Mouse (Mus musculus) layer of hippocampus, adult 11-12 months (tissue): Measurements from ENCODE around the gene Rffl.

Source experiments
- DNase-seq: peaks from one replicate; pipeline ENCODE4 v3.0.0; 2022; ENCODE audit warnings: low spot score

The Rffl gene

DNA sequence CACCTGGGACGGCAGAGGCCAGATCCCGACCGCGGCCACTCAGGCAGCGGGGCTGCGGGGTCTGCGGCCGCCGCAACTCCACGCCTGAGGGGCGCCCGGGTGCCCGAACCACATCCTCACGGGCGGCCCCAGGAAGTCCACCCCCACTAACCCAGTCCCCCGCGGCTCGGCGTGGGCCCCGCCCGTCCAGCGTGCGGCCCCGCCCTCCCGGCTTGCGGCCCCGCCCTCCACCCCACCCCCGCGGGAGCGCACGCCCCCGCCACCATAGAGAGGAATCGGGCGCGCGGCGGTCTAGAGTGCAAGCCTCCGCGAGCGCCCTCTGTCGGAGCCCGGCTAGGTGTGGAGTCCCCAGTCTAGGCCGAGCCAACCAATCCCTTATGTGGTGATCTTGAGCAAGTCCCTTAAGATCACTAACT, at the start of gene Rffl:
TSS of gene Rffl (minus strand) at position 180 of the 416 bp plus-strand sequence.
- peak; percentile 96 for DNase-seq

DNA sequence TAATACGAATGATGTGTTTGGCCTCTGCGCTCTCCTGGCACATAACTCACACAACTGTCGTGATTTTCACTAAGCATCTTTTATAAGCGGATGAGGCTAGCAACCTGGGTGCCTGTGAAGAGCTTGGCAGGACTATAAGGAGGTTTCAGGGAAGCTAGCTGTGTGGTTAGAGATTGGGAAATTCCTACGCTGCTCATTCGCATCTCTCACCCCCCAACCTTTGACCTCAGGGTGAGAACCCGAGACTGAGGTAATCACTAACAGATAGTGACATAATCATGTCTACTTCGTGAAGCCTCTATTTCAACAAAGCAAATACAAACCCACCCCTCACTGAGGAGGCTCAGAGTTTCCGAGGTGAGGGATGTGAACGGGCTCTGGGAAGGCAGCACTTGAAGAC, 49.8 kb upstream of the Rffl start:
- no peak for DNase-seq

- DNase-seq, result peak; percentile 58
Measured at GRCm38 (mm10) chr11:82914711-82915352, 43.8 kb upstream of the Rffl start.

DNA sequence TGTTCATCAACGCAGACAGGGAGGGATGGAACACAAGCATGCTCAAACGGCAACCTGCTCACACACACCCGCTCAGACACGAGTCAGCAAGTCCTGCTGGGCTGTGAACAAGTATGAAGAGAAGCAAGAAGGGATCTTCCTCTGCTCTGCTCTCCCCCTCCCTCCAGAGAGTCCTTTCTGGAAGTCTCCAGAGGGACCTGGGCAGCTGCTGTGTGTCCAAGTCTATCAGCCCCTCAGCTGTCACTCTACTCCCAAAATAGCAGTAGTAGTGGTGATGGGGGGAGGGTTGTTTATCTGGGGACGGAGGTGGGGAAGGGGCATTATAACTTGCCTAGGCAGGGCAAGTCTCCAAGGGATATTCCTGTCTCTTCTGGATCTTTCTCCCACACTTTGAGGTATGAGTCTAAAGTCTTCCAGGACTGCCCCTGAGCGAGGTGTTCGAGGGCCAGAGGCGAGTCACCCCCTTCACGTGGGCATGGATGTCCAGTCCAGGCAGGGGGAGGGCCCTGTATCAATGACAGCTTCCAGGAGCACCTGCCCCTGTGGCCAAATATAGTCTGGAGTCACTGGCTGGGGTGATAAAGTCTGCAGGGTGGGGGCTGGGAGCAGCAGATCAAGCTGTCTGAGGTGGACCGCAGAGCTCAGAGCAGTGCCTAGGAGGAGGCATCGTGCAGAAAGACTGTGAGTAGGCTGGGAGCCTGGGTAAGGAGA, 39.8 kb upstream of the Rffl start:
- DNase-seq, result no peak

DNA sequence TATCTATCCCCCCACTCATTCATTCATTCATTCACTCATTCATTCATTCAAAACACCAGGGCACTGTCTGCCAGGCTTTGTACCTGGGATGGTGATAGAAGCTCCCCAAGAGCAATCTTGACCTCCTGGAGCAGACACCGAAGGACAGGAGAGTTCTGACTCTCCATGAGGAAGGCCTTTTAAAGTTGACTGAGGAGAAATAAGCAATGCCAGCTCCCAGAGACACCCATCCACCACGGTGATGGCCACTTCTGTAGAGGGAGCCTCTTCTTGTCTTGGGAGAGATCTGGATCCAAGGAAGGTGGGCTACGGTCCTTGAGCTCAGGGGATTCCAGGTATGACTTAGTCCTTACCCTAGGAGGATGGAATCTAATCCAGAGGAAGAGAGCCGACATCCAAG, 39.2 kb upstream of the Rffl start, which contains the start of gene Unc45b:
TSS of gene Unc45b (plus strand) at position 301 of the 400 bp plus-strand sequence.
- DNase-seq, result no peak

- no peak for DNase-seq
Measured at GRCm38 (mm10) chr11:82908608-82908989, 37.6 kb upstream of the Rffl start.

DNA sequence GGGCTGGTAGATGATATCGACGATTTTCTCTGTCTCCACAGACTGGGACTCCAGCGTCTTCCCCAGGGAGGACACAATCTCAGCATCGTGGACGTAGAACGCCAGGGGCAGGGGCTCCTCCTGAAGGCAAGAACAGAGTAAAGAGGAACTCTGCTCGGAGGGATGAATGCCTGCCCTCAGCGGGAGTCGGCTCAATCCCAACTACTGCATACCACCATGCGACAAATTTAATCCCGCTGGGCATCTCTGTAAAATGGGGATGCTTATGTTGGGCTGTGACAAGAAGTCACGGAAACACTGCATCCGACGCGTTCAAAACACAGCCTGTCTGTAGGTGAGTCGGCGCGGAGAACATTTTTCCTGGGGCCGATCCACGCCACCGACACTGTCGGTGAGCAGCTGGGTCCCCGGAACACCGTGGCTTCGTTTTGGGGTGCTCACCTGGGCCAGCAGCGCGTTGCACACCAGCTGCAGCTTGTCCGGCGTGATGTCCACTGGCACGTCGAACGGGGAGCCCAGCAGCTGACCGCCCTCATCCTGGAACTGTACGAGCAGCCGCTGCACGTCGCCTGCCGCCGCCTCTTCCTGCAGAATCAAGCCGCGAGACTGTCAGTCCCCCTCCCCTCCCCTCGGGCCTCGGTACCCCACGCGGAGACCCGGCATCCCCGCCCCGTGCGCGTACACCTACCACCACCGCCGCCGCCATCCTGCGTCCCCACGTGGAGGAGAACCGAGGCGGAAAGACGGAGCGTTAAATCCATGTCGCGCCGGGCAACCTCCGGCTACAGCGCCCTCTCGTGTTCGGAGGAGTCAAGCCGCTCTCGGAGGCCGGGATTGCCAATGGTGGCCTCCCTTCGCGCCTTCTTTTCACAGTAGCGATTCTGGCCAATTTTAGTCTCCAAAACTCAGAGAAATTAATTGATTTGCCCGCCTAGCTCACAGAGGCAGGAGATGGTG, 36.9 kb upstream of the Rffl start, which contains the start of gene Nle1:
TSS of gene Nle1 (minus strand) at position 761 of the 957 bp plus-strand sequence.
- DNase-seq, result peak; percentile 92

- DNase-seq, result no peak
Measured at GRCm38 (mm10) chr11:82905816-82906215, 34.8 kb upstream of the Rffl start.

DNA sequence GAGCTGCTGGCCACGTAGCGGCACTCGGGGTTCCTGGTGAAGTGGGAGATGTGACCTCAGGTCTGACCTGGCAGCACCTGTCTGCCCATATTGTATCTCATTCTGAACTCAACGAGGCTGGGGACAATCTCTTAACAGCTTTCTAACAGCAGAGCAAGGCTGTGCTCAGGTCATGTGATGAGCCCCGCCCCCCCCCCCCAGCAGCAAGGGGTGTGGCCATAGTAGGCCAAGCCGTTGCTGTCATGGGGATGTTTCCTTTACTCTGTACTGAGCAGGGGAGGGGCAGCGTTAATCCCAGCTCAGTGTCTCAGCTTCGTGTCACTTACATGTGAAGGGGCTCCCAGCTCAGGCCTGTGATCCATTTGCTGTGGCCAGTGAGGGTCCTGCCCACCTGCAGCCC, 33.9 kb upstream of the Rffl start:
- DNase-seq, result no peak

GRCm38 (mm10) chr11:82901606-82902310, 30.7 kb upstream of the Rffl start:
- no peak for DNase-seq

DNA sequence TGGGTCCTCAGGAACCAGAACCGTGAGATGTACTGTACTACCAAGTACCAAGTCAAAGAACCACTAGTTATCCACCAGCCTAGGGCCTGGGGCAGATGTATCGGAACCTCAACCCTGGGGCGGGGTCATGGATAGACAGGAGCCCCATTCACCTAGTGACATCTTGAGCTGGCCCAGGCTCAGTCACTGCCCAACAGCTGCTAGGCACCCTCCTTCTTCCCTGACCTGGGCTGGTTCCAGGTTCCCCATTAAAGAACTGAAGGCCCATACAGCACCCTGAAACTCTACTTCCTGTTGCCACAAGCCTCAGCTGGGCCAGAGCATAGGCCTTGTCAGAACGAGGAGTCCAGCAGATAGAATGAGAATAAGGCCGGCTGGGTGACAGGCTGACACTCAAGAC, 28.7 kb upstream of the Rffl start:
- no peak for DNase-seq

GRCm38 (mm10) chr11:82897478-82897877, 26.5 kb upstream of the Rffl start:
- no peak for DNase-seq

DNA sequence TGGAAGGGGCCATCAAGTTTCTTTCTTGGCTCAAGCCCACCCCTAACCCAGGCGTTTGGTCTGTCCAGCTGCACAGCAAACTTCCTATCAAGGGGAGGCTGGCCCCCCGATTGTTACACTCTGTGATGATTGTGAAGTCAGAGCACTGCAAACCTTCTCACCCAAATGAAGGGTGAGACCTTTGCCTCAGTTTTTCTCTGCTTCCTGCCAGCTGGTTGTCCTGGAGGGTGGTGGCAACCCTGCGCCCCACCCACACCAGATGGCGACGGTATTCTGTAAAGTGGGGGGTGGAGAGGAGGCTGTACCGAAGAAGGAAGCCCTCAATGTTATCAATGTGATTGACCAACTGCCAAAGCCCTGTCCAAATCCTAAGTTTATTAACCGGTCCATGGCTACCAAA, 20.9 kb upstream of the Rffl start, which contains the start of gene Fndc8:
TSS of gene Fndc8 (plus strand) at position 189 of the 400 bp plus-strand sequence.
- DNase-seq, result no peak

DNA sequence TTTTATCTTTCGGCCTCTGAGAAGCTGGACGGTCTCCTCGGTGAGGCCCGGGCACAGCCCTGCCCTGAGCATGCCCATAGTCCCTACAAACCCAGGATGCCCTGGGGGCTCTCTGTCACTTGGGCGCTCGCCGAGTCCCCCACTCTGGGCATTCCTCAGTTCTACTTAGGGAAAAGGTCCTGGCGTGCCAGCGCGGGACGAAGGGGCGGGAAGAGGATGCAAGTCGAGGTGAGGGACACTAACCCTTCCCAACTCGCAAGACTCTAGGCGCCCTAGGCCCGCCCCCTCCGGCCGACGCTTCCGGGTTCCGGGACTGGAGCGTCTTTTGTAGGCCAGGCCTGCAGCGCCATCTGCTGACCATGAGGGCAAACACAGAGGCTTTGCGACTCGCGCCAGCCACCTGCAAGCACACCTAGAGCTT, 19.3 kb upstream of the Rffl start, which contains the start of gene Rad51d:
TSS of gene Rad51d (minus strand) at position 273 of the 421 bp plus-strand sequence.
- DNase-seq, result peak; percentile 94

DNA sequence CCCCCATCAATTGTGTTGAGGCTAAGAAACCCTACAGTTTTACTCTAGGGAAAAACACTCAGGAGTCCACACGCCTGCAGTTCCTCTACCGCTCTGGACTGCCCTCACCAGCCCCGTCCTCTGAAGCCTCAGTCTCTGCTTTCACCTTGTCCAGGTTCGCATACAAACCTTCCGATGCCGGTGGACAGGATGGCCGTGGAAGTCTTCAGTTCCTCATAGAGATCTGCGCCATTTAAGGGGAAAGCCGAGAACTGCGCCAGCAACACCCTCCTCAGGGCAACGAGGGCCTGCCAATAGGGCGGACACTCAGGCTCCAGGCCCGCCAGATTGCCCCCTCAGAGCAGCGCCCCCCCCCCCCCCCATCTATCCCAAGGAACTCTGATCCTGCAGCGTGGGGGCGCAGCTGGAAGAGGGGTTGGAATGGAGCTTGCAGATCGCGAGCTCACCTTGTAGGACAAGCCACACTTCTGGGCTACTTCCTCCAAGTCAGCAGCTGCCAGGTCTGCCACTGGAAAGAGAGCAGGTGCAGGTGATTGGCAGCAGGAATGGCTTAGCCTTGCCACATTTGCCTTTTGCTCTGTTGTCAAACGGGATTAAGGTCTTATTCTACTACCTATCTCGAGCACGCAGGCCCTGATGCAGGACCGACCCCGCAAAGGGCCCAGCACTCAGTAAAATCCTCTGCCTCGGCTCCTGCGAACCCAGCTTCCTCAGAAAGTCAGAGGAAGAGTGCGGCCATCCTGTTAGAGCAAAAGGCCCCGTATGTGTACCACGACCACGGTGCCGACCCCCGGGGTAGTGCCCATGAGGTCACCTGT, 18.7 kb upstream of the Rffl start:
- no peak for DNase-seq

- peak; percentile 18 for DNase-seq
Measured at GRCm38 (mm10) chr11:82888491-82888946, 17.5 kb upstream of the Rffl start.

DNA sequence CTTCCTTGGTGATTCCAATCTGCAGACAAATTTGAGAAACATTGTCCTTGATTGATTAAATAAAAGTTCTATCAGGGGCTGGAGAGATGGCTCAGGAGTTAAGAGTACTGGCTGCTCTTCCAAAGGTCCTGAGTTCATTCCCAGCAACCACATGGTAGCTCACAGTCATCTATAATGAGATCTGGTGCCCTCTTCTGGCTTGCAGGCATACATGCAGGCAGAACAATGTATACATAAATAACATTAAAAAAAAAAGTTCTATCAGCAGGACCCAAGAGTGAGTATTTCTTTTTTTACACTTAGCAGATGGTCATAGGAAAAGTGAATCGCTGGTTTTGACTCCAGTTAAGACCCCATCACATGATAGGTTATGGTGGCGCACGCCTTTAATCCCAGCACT, 15.5 kb upstream of the Rffl start:
- DNase-seq, result no peak

DNA sequence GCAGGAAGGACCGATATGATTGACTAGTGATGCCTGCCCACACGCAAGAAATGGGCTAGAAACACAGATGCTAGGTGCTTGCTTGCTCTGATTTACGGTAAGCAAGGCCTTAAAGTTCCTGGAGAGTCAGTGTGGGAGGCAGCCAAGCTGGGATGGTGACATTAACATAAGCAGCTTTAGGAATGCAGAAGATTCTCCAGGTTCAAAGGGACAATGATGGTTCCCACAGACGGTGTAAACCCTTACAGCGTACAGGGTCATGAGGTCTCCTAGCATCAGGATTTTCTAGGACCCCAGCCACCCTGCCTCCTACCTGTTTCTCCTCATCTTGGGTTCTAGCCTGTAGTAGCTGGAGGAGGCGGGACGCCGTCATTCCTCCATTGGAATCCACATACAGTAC, 12.2 kb upstream of the Rffl start:
- no peak for DNase-seq

- DNase-seq, result no peak
Measured at GRCm38 (mm10) chr11:82877726-82878344, 6.8 kb upstream of the Rffl start.

- no peak for DNase-seq
Measured at GRCm38 (mm10) chr11:82875631-82876030, 4.6 kb upstream of the Rffl start.
